Mouse (Mus musculus) heart, embryonic 11.5 days (tissue): Measurements from ENCODE around the gene Pafah1b3. TPM values are rescaled to one million over a fixed set of nuclear protein-coding genes. Genes with fewer than 3 reads are reported as not detected.

ENCODE experiments used
- ATAC-seq: fragments of 200-750 bp; cut with Nextera tagmentation; replicated peaks from 2 replicates; pipeline ENCODE4 v1.8.0; 2017; ENCODE audit warnings: moderate library complexity; ENCODE audit not compliant: insufficient number of reproducible peaks, low FRiP score, low TSS enrichment
- H3K27ac ChIP-seq: fragments of 300-500 bp; sonication (generic); 2 replicates; pipeline ENCODE4 v1.5.1; 2014; ENCODE audit warnings: mild to moderate bottlenecking, low read depth, low read length
- H3K27me3 ChIP-seq: fragments of 300-500 bp; sonication (generic); 2 replicates; pipeline ENCODE4 v1.6.1; 2014; ENCODE audit warnings: mild to moderate bottlenecking, low read length, mixed read lengths; ENCODE audit not compliant: control insufficient read depth, insufficient read depth
- H3K36me3 ChIP-seq: fragments of 300-500 bp; sonication (generic); 2 replicates; pipeline ENCODE4 v1.6.1; 2014; ENCODE audit warnings: mild to moderate bottlenecking, low read length, moderate library complexity, mixed read lengths; ENCODE audit not compliant: control insufficient read depth, insufficient read depth
- H3K4me1 ChIP-seq: fragments of 300-500 bp; sonication (generic); 2 replicates; pipeline ENCODE4 v1.6.1; 2014; ENCODE audit warnings: low read length; ENCODE audit not compliant: control insufficient read depth, insufficient read depth
- H3K4me2 ChIP-seq: fragments of 300-500 bp; sonication (generic); 2 replicates; pipeline ENCODE4 v1.6.1; 2014; ENCODE audit warnings: mild to moderate bottlenecking, moderate library complexity
- H3K4me3 ChIP-seq: fragments of 300-500 bp; sonication (generic); 2 replicates; pipeline ENCODE4 v1.5.1; 2014; ENCODE audit warnings: low read depth, low read length
- H3K9ac ChIP-seq: fragments of 300-500 bp; sonication (generic); 2 replicates; pipeline ENCODE4 v1.6.1; 2014; ENCODE audit warnings: mild to moderate bottlenecking, low read depth, low read length, moderate library complexity
- H3K9me3 ChIP-seq: fragments of 300-500 bp; sonication (generic); replicated peaks from 2 replicates; pipeline ENCODE4 v1.6.1; 2016; ENCODE audit warnings: low read length; ENCODE audit not compliant: control insufficient read depth
- WGBS: fragments of 180-500 bp; shearing (Covaris S2); extraction: QIAGEN DNeasy Blood & Tissue Kit; methylation state at CpG from one replicate; pipeline ENCODE4 v1.1.7; 2014; ENCODE audit not compliant: insufficient replicate concordance; 5-methylcytosine and 5-hydroxymethylcytosine counted together
- polyA plus RNA-seq: library from polyadenylated mRNA; unstranded; fragments of >200 nt; fragmentation: Nextera tagmentation; extraction: Ambion mirVana; gene quantifications from 2 replicates; pipeline ENCODE4 v1.2.1, GENCODE M21; 2014

The Pafah1b3 gene
- polyA plus RNA-seq, 1 experiment from 2014 or later, result 141 TPM

- Histone ChIP-seq H3K9me3 (no peaks in the 10 kb centered on the region), H3K27me3 (no peaks in the 10 kb centered on the region), H3K4me2 (peak overlapping the region; percentile 98), H3K9ac (peak overlapping the region; percentile 91), H3K27ac (peak overlapping the region; percentile 99), H3K4me1 (peaks cover 58% of the 10 kb centered on the region), H3K4me3 (peak overlapping the region; percentile 74), H3K36me3 (peaks cover 13% of the 10 kb centered on the region)
- ATAC-seq, result peak; percentile 5; the same call in 1 of the 2 replicates
- WGBS, result 25% methylated on average over 12 of the region's 12 CpGs
These were observed 16.5 kb downstream of the Pafah1b3 start for GRCm38 (mm10) chr7:25281166-25281733.

- Histone ChIP-seq H3K4me1 (peaks cover 70% of the 10 kb centered on the region), H3K36me3 (peaks cover 2% of the 10 kb centered on the region; the same call in 1 of the 2 replicates), H3K27me3 (no peaks in the 10 kb centered on the region), H3K4me2 (peak overlapping the region; percentile 98), H3K27ac (peak overlapping the region; percentile 99), H3K4me3 (peak overlapping the region; percentile 74), H3K9ac (peak overlapping the region; percentile 91), H3K9me3 (no peaks in the 10 kb centered on the region)
- 0% methylated on average over 6 of the region's 6 CpGs for WGBS
- peak; percentile 11 for ATAC-seq
These were observed 17.7 kb downstream of the Pafah1b3 start for GRCm38 (mm10) chr7:25279861-25280791.

- H3K4me2 ChIP-seq, result peak overlapping the region; percentile 98
- H3K27ac ChIP-seq, result peak overlapping the region; percentile 99
- peak overlapping the region; percentile 91 for H3K9ac ChIP-seq
- H3K4me3 ChIP-seq, result peak overlapping the region; percentile 74
- no peaks in the 10 kb centered on the region for H3K27me3 ChIP-seq
- H3K9me3 ChIP-seq, result no peaks in the 10 kb centered on the region
- no peaks in the 10 kb centered on the region for H3K36me3 ChIP-seq
- under 1% methylated on average over 46 of the region's 49 CpGs for WGBS
- peaks cover 69% of the 10 kb centered on the region for H3K4me1 ChIP-seq
- peak; percentile 36 for ATAC-seq
These were observed 18.5 kb downstream of the Pafah1b3 start for GRCm38 (mm10) chr7:25279076-25279860.

GRCm38 (mm10) chr7:25278341-25279075 is 19.3 kb downstream of the Pafah1b3 start:
- Histone ChIP-seq H3K4me1 (peaks cover 68% of the 10 kb centered on the region), H3K4me3 (peak overlapping the region; percentile 74), H3K4me2 (peak overlapping the region; percentile 98), H3K9me3 (no peaks in the 10 kb centered on the region), H3K27ac (peak overlapping the region; percentile 99), H3K9ac (peak overlapping the region; percentile 91), H3K27me3 (no peaks in the 10 kb centered on the region), H3K36me3 (no peaks in the 10 kb centered on the region)
- under 1% methylated on average over 55 of the region's 60 CpGs for WGBS
- ATAC-seq, result peak; percentile 56

GRCm38 (mm10) chr7:25277998-25278340 is 19.8 kb downstream of the Pafah1b3 start:
- H3K4me3 ChIP-seq, result peak overlapping the region; percentile 74
- peaks cover 4% of the 10 kb centered on the region; the same call in 1 of the 2 replicates for H3K36me3 ChIP-seq
- peak overlapping the region; percentile 99 for H3K27ac ChIP-seq
- H3K4me1 ChIP-seq, result peaks cover 68% of the 10 kb centered on the region
- peak overlapping the region; percentile 98 for H3K4me2 ChIP-seq
- no peak for ATAC-seq
- no peaks in the 10 kb centered on the region for H3K9me3 ChIP-seq
- no peaks in the 10 kb centered on the region for H3K27me3 ChIP-seq
- WGBS, result 7% methylated on average over 4 of the region's 4 CpGs
- H3K9ac ChIP-seq, result peak overlapping the region; percentile 91

GRCm38 (mm10) chr7:25277405-25277804 is 20.4 kb downstream of the Pafah1b3 start:
- Histone ChIP-seq H3K4me2 (peak overlapping the region; percentile 98), H3K27me3 (no peaks in the 10 kb centered on the region), H3K9ac (peak overlapping the region; percentile 91), H3K36me3 (peaks cover 7% of the 10 kb centered on the region; the same call in 1 of the 2 replicates), H3K4me1 (peaks cover 67% of the 10 kb centered on the region), H3K4me3 (peak overlapping the region; percentile 74), H3K27ac (peak overlapping the region; percentile 99), H3K9me3 (no peaks in the 10 kb centered on the region)
- 87% methylated on average over 4 of the region's 4 CpGs for WGBS
- ATAC-seq, result no peak

GRCm38 (mm10) chr7:25275555-25276298 is 22.1 kb downstream of the Pafah1b3 start:
- Histone ChIP-seq H3K27me3 (no peaks in the 10 kb centered on the region), H3K27ac (peak overlapping the region; percentile 6; the same call in 1 of the 2 replicates), H3K4me1 (peaks cover 61% of the 10 kb centered on the region), H3K9ac (peak overlapping the region; percentile 59; the same call in 1 of the 2 replicates), H3K36me3 (peaks cover 16% of the 10 kb centered on the region; the same call in 1 of the 2 replicates), H3K4me2 (peak overlapping the region; percentile 32), H3K4me3 (no peak overlapping the region), H3K9me3 (no peaks in the 10 kb centered on the region)
- WGBS, result 47% methylated on average over 9 of the region's 9 CpGs
- no peak for ATAC-seq
